Mouse (Mus musculus) neural tube, postnatal 0 days (tissue): ENCODE data around the gene BC051019. TPM values are rescaled to one million over a fixed set of nuclear protein-coding genes. Genes with fewer than 3 reads are reported as not detected.

Source experiments
- polyA plus RNA-seq: library from polyadenylated mRNA; unstranded; fragments of >200 nt; fragmentation: Nextera tagmentation; extraction: Ambion mirVana; gene quantifications from 2 replicates; pipeline ENCODE4 v1.2.1, GENCODE M21; 2015

The BC051019 gene
- 0.25 TPM in 1 of 2 replicates, not detected in the other for polyA plus RNA-seq

DNA sequence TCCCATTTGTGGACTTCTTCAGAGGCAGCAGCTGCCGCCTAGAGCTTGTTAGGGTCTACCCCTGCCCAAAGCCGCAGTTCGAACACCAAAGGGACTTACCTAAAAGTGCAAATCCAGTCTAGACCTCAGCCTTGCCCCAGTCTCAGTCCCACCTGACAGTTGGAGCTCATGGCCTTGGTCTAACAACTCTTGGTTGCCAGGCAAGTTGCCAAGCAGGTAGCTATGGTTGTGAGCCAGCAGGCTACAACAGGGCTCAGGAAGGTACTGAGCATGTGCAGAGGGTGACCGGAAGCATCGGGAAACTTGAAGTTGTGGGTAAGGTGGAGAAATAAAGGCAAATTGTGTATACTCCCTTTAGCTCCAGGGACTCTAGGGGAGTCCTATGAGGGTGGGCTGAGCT lies at the start of gene BC051019:
BC051019 (minus strand) TSS at position 154 of the 400 bp plus-strand sequence.

DNA sequence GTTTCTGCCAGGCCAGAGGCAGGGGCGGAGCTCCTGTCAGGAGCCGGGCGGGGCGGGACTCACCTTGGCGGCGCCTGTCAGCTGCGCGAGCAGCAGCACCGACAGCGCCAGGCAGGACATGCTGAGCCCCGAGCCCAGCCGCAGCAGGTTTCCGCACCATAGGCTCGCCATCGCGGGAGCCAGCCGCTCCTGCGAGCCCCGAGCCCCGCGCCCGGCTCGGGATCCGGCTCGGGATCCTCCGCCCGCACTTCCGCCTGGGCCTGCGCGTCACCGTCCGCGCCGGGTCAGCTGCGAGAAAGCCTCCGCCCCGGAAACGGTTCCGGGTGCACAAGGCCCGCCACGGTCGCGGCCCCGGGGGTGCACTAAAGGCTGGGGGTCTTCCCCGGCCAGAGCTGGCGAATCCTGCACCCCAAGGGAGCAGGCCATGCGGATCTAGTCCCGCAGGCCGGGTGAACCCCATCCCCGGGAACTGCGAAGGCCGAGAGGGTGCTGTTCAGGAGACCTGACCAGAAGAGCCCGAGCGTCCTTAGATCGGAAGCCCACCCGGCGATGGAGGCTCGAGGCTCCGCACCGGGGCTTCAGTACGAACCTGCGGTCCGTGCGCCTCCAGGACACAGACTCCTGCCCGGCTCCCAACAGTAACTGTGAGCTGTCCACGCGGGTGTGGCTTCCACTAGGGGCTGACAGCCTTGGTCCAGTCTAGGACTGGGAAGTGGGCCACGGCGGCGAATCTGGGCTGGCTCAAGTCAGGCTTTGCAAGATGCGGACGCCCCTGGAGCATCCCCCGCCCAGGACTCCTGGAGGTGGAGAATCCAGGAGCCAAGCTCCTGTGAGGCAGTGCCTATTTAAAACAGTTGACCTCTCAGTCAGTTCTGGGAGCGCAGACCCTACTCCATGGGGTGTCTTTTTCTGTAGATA lies 28.6 kb upstream of the BC051019 start, which contains the start of gene Tmem9b:
Tmem9b (minus strand) TSS at position 868 of the 918 bp plus-strand sequence.

DNA sequence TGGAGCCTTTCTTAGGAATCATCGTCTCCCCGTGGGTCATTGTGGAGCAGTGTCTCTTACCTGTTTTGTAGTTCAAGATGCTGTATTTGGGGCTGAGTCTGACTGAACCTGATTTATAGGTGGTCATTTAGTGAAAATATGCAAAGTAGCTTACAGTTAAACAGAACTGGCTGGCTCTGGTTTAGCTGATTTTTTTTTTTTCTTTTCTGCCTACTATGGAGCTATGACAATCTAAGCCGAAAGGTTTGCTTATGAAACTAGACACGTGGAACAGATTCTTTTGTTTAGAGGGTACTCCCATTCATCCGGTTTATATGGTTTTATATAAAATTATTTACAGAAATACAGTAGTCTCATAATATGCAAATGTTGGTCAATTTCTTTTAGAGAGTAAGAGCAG lies 8.0 kb upstream of the BC051019 start, which contains the start of gene Ascl3:
Ascl3 (minus strand) TSS at position 101 of the 400 bp plus-strand sequence.

DNA sequence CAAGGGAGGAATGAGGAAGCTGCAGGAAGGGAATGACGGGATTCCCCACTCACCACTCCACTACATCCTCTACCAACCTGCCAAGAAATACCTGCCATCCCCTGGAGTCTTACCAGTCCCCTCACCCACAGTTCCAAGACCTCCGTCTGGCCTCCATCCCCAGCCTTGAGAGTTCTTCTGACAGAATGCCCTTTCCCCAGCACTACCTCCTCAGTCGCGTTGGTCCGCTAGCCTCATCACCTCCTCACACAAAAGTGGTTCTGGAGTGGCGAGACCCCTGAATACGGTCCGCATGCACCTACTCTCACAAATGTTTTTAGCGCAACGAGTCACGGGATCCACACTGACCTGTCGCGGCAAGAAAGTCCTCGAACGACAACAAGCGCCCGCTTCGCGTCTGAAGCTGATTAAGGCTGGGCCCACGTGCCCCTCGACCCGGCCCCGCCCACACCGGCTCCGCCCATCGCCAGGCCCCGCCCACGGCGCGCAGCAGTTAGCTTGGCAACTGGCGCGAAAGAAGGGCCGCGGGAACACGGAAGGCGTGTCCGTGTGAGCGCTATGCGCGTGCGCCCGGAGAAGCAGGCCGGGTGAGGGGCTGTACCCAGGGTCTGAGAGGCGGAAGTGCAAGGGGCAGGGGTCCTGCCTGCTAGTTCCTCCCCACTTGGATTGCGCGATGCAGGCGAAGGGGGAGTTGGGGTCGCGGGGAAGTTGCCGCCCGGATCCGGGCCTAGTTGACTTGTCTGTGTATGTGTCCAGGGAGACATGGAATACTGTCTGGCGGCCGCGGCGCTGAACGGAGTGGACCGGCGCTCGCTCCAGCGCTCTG lies 20.2 kb downstream of the BC051019 start, which contains the start of the genes St5 and Akip1:
St5 (minus strand) TSS at position 416 of the 826 bp plus-strand sequence.
Akip1 (plus strand) TSS at position 501 of the 826 bp plus-strand sequence.

Other genes starting within 250 kb of the BC051019 start
- gene Trim66, start 215.7 kb downstream of the BC051019 start, polyA plus RNA-seq, result 0.71 and 0.96 TPM in 2 replicates
- gene Rpl27a, start 204.7 kb downstream of the BC051019 start, polyA plus RNA-seq, result 93.4 and 105 TPM in 2 replicates
- 15.7 and 21.4 TPM in 2 replicates for gene St5, start 20.2 kb downstream of the BC051019 start, polyA plus RNA-seq
- gene Akip1, start 20.2 kb downstream of the BC051019 start, polyA plus RNA-seq, result 17.6 and 20.5 TPM in 2 replicates
- gene Ascl3, start 7.9 kb upstream of the BC051019 start, polyA plus RNA-seq, result 0.47 TPM in 1 of 2 replicates, not detected in the other
- gene Tmem9b, start 29.0 kb upstream of the BC051019 start, polyA plus RNA-seq, result 163 and 173 TPM in 2 replicates
- 24.8 and 24.9 TPM in 2 replicates for gene Nrip3, start 58.2 kb upstream of the BC051019 start, polyA plus RNA-seq
- 1.7 and 2.2 TPM in 2 replicates for gene Scube2, start 141.8 kb upstream of the BC051019 start, polyA plus RNA-seq
- 40.5 and 41.7 TPM in 2 replicates for gene Dennd5a, start 236.6 kb upstream of the BC051019 start, polyA plus RNA-seq